Mouse (Mus musculus): Measurements from ENCODE around the gene Serp1. TPM values are rescaled to one million over a fixed set of nuclear protein-coding genes. Genes with fewer than 3 reads are reported as not detected.

Gene Serp1
- polyA plus RNA-seq, 1 experiment from 2014 or later = 153 TPM

GRCm38 (mm10) chr3:58521361-58521760, 4.3 kb downstream of the Serp1 start:
- H3K27ac ChIP-seq = no peak overlapping the region
- peaks cover 29% of the 10 kb centered on the region for H3K36me3 ChIP-seq
- no peak overlapping the region for H3K4me2 ChIP-seq
- ATAC-seq (ENCODE audit: insufficient number of reproducible peaks, insufficient read depth, low FRiP score, low TSS enrichment, low read depth) = no peak
- no peak overlapping the region for H3K9ac ChIP-seq (replicated peaks)
- 90% methylated on average over 2 of the region's 2 CpGs for WGBS
- no peaks in the 10 kb centered on the region for H3K9me3 ChIP-seq
- no peaks in the 10 kb centered on the region for H3K27me3 ChIP-seq
- H3K4me1 ChIP-seq (replicated peaks) = peaks cover 8% of the 10 kb centered on the region; the same call in 1 of the 2 replicates
- H3K4me3 ChIP-seq (replicated peaks) = no peak overlapping the region

- Histone ChIP-seq H3K9ac (replicated peaks) (no peak overlapping the region), H3K36me3 (peaks cover 29% of the 10 kb centered on the region), H3K27ac (no peak overlapping the region), H3K27me3 (no peaks in the 10 kb centered on the region), H3K4me1 (replicated peaks) (peaks cover 7% of the 10 kb centered on the region; the same call in 1 of the 2 replicates), H3K4me2 (no peak overlapping the region), H3K9me3 (no peaks in the 10 kb centered on the region), H3K4me3 (replicated peaks) (no peak overlapping the region)
- ATAC-seq (ENCODE audit: insufficient number of reproducible peaks, insufficient read depth, low FRiP score, low TSS enrichment, low read depth) = no peak
- 86% methylated on average over 6 of the region's 6 CpGs for WGBS
Measured at GRCm38 (mm10) chr3:58520286-58520685, 5.4 kb downstream of the Serp1 start.

GRCm38 (mm10) chr3:58519536-58519935, 6.2 kb downstream of the Serp1 start:
- no peak for ATAC-seq (ENCODE audit: insufficient number of reproducible peaks, insufficient read depth, low FRiP score, low TSS enrichment, low read depth)
- 78% methylated on average over 3 of the region's 3 CpGs for WGBS

GRCm38 (mm10) chr3:58518962-58519361, 6.7 kb downstream of the Serp1 start:
- Histone ChIP-seq H3K4me1 (replicated peaks) (0 out of 2 replicates have a peak, but pooled peaks cover 3% of the 10 kb centered on the region), H3K27ac (no peak overlapping the region), H3K4me2 (no peak overlapping the region), H3K27me3 (no peaks in the 10 kb centered on the region), H3K9me3 (no peaks in the 10 kb centered on the region), H3K4me3 (replicated peaks) (no peak overlapping the region), H3K9ac (replicated peaks) (no peak overlapping the region), H3K36me3 (peaks cover 29% of the 10 kb centered on the region)
- WGBS = 96% methylated on average over 2 of the region's 2 CpGs
- ATAC-seq (ENCODE audit: insufficient number of reproducible peaks, insufficient read depth, low FRiP score, low TSS enrichment, low read depth) = no peak

More at GRCm38 (mm10) chr3:58519536-58519935, 6.2 kb downstream of the Serp1 start:
- Histone ChIP-seq H3K27ac (no peak overlapping the region), H3K9me3 (no peaks in the 10 kb centered on the region), H3K36me3 (peaks cover 29% of the 10 kb centered on the region), H3K4me1 (replicated peaks) (peaks cover 7% of the 10 kb centered on the region; the same call in 1 of the 2 replicates), H3K4me3 (replicated peaks) (no peak overlapping the region), H3K4me2 (no peak overlapping the region), H3K27me3 (no peaks in the 10 kb centered on the region), H3K9ac (replicated peaks) (no peak overlapping the region)

- no peak for ATAC-seq (ENCODE audit: insufficient number of reproducible peaks, insufficient read depth, low FRiP score, low TSS enrichment, low read depth)
- no peak overlapping the region for H3K27ac ChIP-seq
- 75% methylated on average over 5 of the region's 5 CpGs for WGBS
- peaks cover 19% of the 10 kb centered on the region for H3K36me3 ChIP-seq
- no peaks in the 10 kb centered on the region for H3K27me3 ChIP-seq
- H3K9me3 ChIP-seq = no peaks in the 10 kb centered on the region
- no peaks in the 10 kb centered on the region for H3K4me1 ChIP-seq (replicated peaks)
- no peak overlapping the region for H3K4me3 ChIP-seq (replicated peaks)
- no peak overlapping the region for H3K4me2 ChIP-seq
- no peak overlapping the region for H3K9ac ChIP-seq (replicated peaks)
Measured at GRCm38 (mm10) chr3:58517800-58518199, 7.9 kb downstream of the Serp1 start.

GRCm38 (mm10) chr3:58517258-58517657, 8.4 kb downstream of the Serp1 start:
- ATAC-seq (ENCODE audit: insufficient number of reproducible peaks, insufficient read depth, low FRiP score, low TSS enrichment, low read depth) = no peak

GRCm38 (mm10) chr3:58516602-58516976, 9.1 kb downstream of the Serp1 start:
- Histone ChIP-seq H3K4me3 (replicated peaks) (no peak overlapping the region), H3K4me1 (replicated peaks) (no peaks in the 10 kb centered on the region), H3K4me2 (no peak overlapping the region), H3K27me3 (no peaks in the 10 kb centered on the region), H3K9me3 (no peaks in the 10 kb centered on the region), H3K36me3 (peaks cover 11% of the 10 kb centered on the region), H3K9ac (replicated peaks) (no peak overlapping the region), H3K27ac (no peak overlapping the region)
- no peak for ATAC-seq (ENCODE audit: insufficient number of reproducible peaks, insufficient read depth, low FRiP score, low TSS enrichment, low read depth)
- 65% methylated on average over 7 of the region's 7 CpGs for WGBS

More at GRCm38 (mm10) chr3:58517258-58517657, 8.4 kb downstream of the Serp1 start:
- H3K9me3 ChIP-seq = no peaks in the 10 kb centered on the region
- WGBS = 63% methylated on average over 5 of the region's 5 CpGs
- no peaks in the 10 kb centered on the region for H3K27me3 ChIP-seq
- H3K9ac ChIP-seq (replicated peaks) = no peak overlapping the region
- no peak overlapping the region for H3K4me2 ChIP-seq
- H3K4me1 ChIP-seq (replicated peaks) = no peaks in the 10 kb centered on the region
- no peak overlapping the region for H3K4me3 ChIP-seq (replicated peaks)
- H3K27ac ChIP-seq = no peak overlapping the region
- H3K36me3 ChIP-seq = peaks cover 15% of the 10 kb centered on the region

- WGBS = 31% methylated on average over 1 of the region's 1 CpGs
- Histone ChIP-seq H3K4me2 (no peak overlapping the region), H3K27ac (no peak overlapping the region), H3K9me3 (no peaks in the 10 kb centered on the region), H3K36me3 (peaks cover 6% of the 10 kb centered on the region), H3K27me3 (no peaks in the 10 kb centered on the region), H3K4me3 (replicated peaks) (no peak overlapping the region), H3K4me1 (replicated peaks) (no peaks in the 10 kb centered on the region), H3K9ac (replicated peaks) (no peak overlapping the region)
- ATAC-seq (ENCODE audit: insufficient number of reproducible peaks, insufficient read depth, low FRiP score, low TSS enrichment, low read depth) = no peak
Measured at GRCm38 (mm10) chr3:58515947-58516601, 9.6 kb downstream of the Serp1 start.

GRCm38 (mm10) chr3:58513483-58513882, 12.2 kb downstream of the Serp1 start:
- no peak for ATAC-seq (ENCODE audit: insufficient number of reproducible peaks, insufficient read depth, low FRiP score, low TSS enrichment, low read depth)
- no peaks in the 10 kb centered on the region for H3K9me3 ChIP-seq

GRCm38 (mm10) chr3:58512740-58513139, 13.0 kb downstream of the Serp1 start:
- H3K4me2 ChIP-seq = no peak overlapping the region
- no peaks in the 10 kb centered on the region for H3K36me3 ChIP-seq
- 81% methylated on average over 3 of the region's 3 CpGs for WGBS
- H3K27ac ChIP-seq = no peak overlapping the region
- H3K4me3 ChIP-seq (replicated peaks) = no peak overlapping the region
- no peaks in the 10 kb centered on the region for H3K9me3 ChIP-seq
- no peaks in the 10 kb centered on the region for H3K27me3 ChIP-seq
- no peaks in the 10 kb centered on the region for H3K4me1 ChIP-seq (replicated peaks)
- no peak overlapping the region for H3K9ac ChIP-seq (replicated peaks)
- no peak for ATAC-seq (ENCODE audit: insufficient number of reproducible peaks, insufficient read depth, low FRiP score, low TSS enrichment, low read depth)

More at GRCm38 (mm10) chr3:58513483-58513882, 12.2 kb downstream of the Serp1 start:
- no peak overlapping the region for H3K9ac ChIP-seq (replicated peaks)
- WGBS = 79% methylated on average over 4 of the region's 4 CpGs
- H3K27me3 ChIP-seq = no peaks in the 10 kb centered on the region
- H3K4me1 ChIP-seq (replicated peaks) = no peaks in the 10 kb centered on the region
- no peaks in the 10 kb centered on the region for H3K36me3 ChIP-seq
- H3K4me3 ChIP-seq (replicated peaks) = no peak overlapping the region
- no peak overlapping the region for H3K4me2 ChIP-seq
- H3K27ac ChIP-seq = no peak overlapping the region

- Histone ChIP-seq H3K27me3 (no peaks in the 10 kb centered on the region), H3K9ac (replicated peaks) (no peak overlapping the region), H3K4me3 (replicated peaks) (no peak overlapping the region), H3K36me3 (no peaks in the 10 kb centered on the region), H3K27ac (no peak overlapping the region), H3K4me2 (no peak overlapping the region), H3K9me3 (no peaks in the 10 kb centered on the region), H3K4me1 (replicated peaks) (no peaks in the 10 kb centered on the region)
- no peak for ATAC-seq (ENCODE audit: insufficient number of reproducible peaks, insufficient read depth, low FRiP score, low TSS enrichment, low read depth)
Measured at GRCm38 (mm10) chr3:58511581-58511980, 14.1 kb downstream of the Serp1 start.

All from limb, embryonic 12.5 days (tissue).